In the genomic region with DNA sequence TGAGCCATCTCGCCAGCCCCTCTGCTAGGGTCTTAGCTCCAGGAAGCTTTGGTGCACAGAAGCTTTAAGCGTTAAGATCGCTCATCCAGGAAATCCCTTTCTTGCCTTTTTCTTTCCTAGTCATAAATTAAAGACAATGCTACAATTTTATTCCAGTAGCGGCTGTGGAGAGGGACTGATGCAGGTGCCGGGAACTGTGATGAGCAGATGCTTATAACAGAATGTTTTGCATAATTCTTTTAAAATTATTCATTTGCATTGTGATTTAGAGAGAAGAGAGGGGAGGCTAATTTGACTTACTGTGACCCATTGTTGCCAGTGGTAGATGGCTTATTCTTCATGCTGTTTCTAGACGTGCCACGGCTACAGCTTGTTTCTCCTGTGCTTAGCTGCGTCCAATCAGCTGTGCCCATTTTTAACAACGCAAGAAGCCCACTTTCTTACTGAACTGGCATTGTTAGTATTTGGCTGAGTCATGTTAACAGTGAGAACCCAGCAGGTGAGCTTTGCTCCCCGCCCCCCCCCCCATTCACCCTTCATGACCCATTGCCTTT, we compare ENCODE assay signal across 29 mouse cellular contexts. TPM values are rescaled to one million over a fixed set of nuclear protein-coding genes. Genes with fewer than 3 reads are reported as not detected.
DNase-seq lines count a peak whose midpoint lies in the region; ATAC-seq and TF ChIP-seq lines count a peak whose summit lies in the region.
"Had no signal": no experiment of that assay in that cellular context is flagged by ENCODE, and none has a peak within 500 bp of the region (broad histone marks: within the 10 kb centered on the region; RNA-seq: fewer than 3 reads in every experiment).

No protein-coding gene starts in this region.

- no peaks in the 10 kb centered on the region for H3K27me3 ChIP-seq in hindbrain, embryonic 11.5 days (ENCODE audit: control insufficient read depth, insufficient read depth, low read length)
- H3K27me3 ChIP-seq in hindbrain, postnatal 0 days (ENCODE audit: insufficient read depth, low read length) = no peaks in the 10 kb centered on the region
- H3K27me3 ChIP-seq in midbrain, embryonic 13.5 days = no peaks in the 10 kb centered on the region
- H3K27me3 ChIP-seq in midbrain, embryonic 10.5 days (ENCODE audit: low read depth, poor library complexity, severe bottlenecking) = no peaks in the 10 kb centered on the region
- no peaks in the 10 kb centered on the region for H3K27me3 ChIP-seq in forebrain, embryonic 14.5 days (replicated peaks; ENCODE audit: control insufficient read depth, insufficient read depth, low read length)
- H3K27me3 ChIP-seq in neural tube, embryonic 13.5 days = no peaks in the 10 kb centered on the region
- H3K27me3 ChIP-seq: embryonic facial prominence, embryonic 12.5 days; heart, embryonic 13.5 days; hindbrain, embryonic 15.5 days; kidney, embryonic 15.5 days; limb, embryonic 15.5 days; liver, embryonic 15.5 days; lung, embryonic 15.5 days had no signal

- H3K9me3 ChIP-seq in hindbrain, embryonic 11.5 days (ENCODE audit: control insufficient read depth, low read length) = no peaks in the 10 kb centered on the region
- H3K9me3 ChIP-seq in hindbrain, postnatal 0 days (ENCODE audit: low read length) = no peaks in the 10 kb centered on the region
- no peaks in the 10 kb centered on the region for H3K9me3 ChIP-seq in midbrain, embryonic 13.5 days
- H3K9me3 ChIP-seq in midbrain, embryonic 10.5 days (replicated peaks) = peaks cover 4% of the 10 kb centered on the region; the same call in 1 of the 2 replicates
- no peaks in the 10 kb centered on the region for H3K9me3 ChIP-seq in forebrain, embryonic 14.5 days (replicated peaks; ENCODE audit: control insufficient read depth, low read length)
- H3K9me3 ChIP-seq in neural tube, embryonic 13.5 days = no peaks in the 10 kb centered on the region
- H3K9me3 ChIP-seq: hindbrain, embryonic 15.5 days; limb, embryonic 15.5 days; liver, embryonic 15.5 days; lung, embryonic 15.5 days had no signal

- WGBS in hindbrain, embryonic 11.5 days = 70% methylated on average over 10 of the region's 10 CpGs
- WGBS in hindbrain, postnatal 0 days = 51% methylated on average over 10 of the region's 10 CpGs
- 42% methylated on average over 10 of the region's 10 CpGs for WGBS in midbrain, embryonic 13.5 days
- 76% methylated on average over 10 of the region's 10 CpGs for WGBS in midbrain, embryonic 10.5 days
- 59% methylated on average over 10 of the region's 10 CpGs for WGBS in forebrain, embryonic 14.5 days
- WGBS in neural tube, embryonic 13.5 days = 45% methylated on average over 10 of the region's 10 CpGs

- peak; percentile 66 for ATAC-seq in hindbrain, embryonic 11.5 days (ENCODE audit: low FRiP score)
- ATAC-seq in hindbrain, postnatal 0 days = no peak
- ATAC-seq in midbrain, embryonic 13.5 days = no peak
- peak; percentile 55; the same call in 1 of the 2 replicates for ATAC-seq in forebrain, embryonic 14.5 days
- no peak for ATAC-seq in neural tube, embryonic 13.5 days (ENCODE audit: low read depth)
- ATAC-seq: CD4-positive, CD25-positive, alpha-beta regulatory T cell, adult 4 months; intestine, postnatal 0 days had no signal

- H3K4me2 ChIP-seq in hindbrain, embryonic 11.5 days (replicated peaks; ENCODE audit: low read depth, low read length) = no peak overlapping the region
- no peak overlapping the region for H3K4me2 ChIP-seq in hindbrain, postnatal 0 days (ENCODE audit: low read depth, low read length)
- H3K4me2 ChIP-seq in midbrain, embryonic 13.5 days (replicated peaks) = no peak overlapping the region
- H3K4me2 ChIP-seq in forebrain, embryonic 14.5 days (ENCODE audit: low read length) = no peak overlapping the region
- H3K4me2 ChIP-seq in neural tube, embryonic 13.5 days = no peak overlapping the region
- H3K4me2 ChIP-seq: embryonic facial prominence, embryonic 12.5 days; heart, embryonic 13.5 days; hindbrain, embryonic 15.5 days; kidney, embryonic 15.5 days; limb, embryonic 15.5 days; liver, embryonic 15.5 days; lung, embryonic 15.5 days had no signal

- H3K4me3 ChIP-seq in hindbrain, embryonic 11.5 days (ENCODE audit: low read depth, low read length) = no peak overlapping the region
- H3K4me3 ChIP-seq in hindbrain, postnatal 0 days (ENCODE audit: low read length) = no peak overlapping the region
- no peak overlapping the region for H3K4me3 ChIP-seq in midbrain, embryonic 13.5 days (replicated peaks)
- no peak overlapping the region for H3K4me3 ChIP-seq in midbrain, embryonic 10.5 days
- no peak overlapping the region for H3K4me3 ChIP-seq in forebrain, embryonic 14.5 days (ENCODE audit: low read depth, low read length)
- no peak overlapping the region for H3K4me3 ChIP-seq in neural tube, embryonic 13.5 days
- H3K4me3 ChIP-seq: embryonic facial prominence, embryonic 12.5 days; heart, adult 2 months; heart, embryonic 13.5 days; hindbrain, embryonic 15.5 days; kidney, embryonic 15.5 days; limb, embryonic 15.5 days; liver, embryonic 15.5 days; lung, embryonic 15.5 days; myocyte had no signal

- H3K27ac ChIP-seq in hindbrain, embryonic 11.5 days (ENCODE audit: low read depth, low read length) = no peak overlapping the region
- no peak overlapping the region for H3K27ac ChIP-seq in hindbrain, postnatal 0 days
- peak overlapping the region; percentile 40 for H3K27ac ChIP-seq in midbrain, embryonic 13.5 days
- H3K27ac ChIP-seq in midbrain, embryonic 10.5 days (replicated peaks) = no peak overlapping the region
- H3K27ac ChIP-seq in forebrain, embryonic 14.5 days (ENCODE audit: low read depth, low read length) = peak overlapping the region; percentile 33; the same call in 1 of the 2 replicates
- H3K27ac ChIP-seq in neural tube, embryonic 13.5 days (replicated peaks) = peak overlapping the region; percentile 23; the same call in 1 of the 2 replicates
- H3K27ac ChIP-seq: embryonic facial prominence, embryonic 12.5 days; heart, adult 2 months; heart, embryonic 13.5 days; hindbrain, embryonic 15.5 days; kidney, embryonic 15.5 days; limb, embryonic 15.5 days; liver, embryonic 15.5 days; lung, embryonic 15.5 days had no signal

- peaks cover under 1% of the 10 kb centered on the region; the same call in 1 of the 2 replicates for H3K4me1 ChIP-seq in hindbrain, embryonic 11.5 days (replicated peaks; ENCODE audit: control insufficient read depth, insufficient read depth, low read length)
- H3K4me1 ChIP-seq in hindbrain, postnatal 0 days (ENCODE audit: insufficient read depth, low read length) = peaks cover 2% of the 10 kb centered on the region; the same call in 1 of the 2 replicates
- H3K4me1 ChIP-seq in midbrain, embryonic 13.5 days (replicated peaks) = peaks cover 18% of the 10 kb centered on the region
- H3K4me1 ChIP-seq in midbrain, embryonic 10.5 days = peaks cover 24% of the 10 kb centered on the region
- H3K4me1 ChIP-seq in forebrain, embryonic 14.5 days (ENCODE audit: control insufficient read depth, insufficient read depth, low read length) = no peaks in the 10 kb centered on the region
- H3K4me1 ChIP-seq in neural tube, embryonic 13.5 days (replicated peaks) = peaks cover 22% of the 10 kb centered on the region

- TF ChIP-seq CTCF in hindbrain, postnatal 0 days (IDR thresholded peaks at IDR 0.05; ENCODE audit: low read depth) = no peak

- H3K9ac ChIP-seq in hindbrain, embryonic 11.5 days (ENCODE audit: low read depth, low read length) = no peak overlapping the region
- no peak overlapping the region for H3K9ac ChIP-seq in hindbrain, postnatal 0 days (replicated peaks; ENCODE audit: low read length)
- no peak overlapping the region for H3K9ac ChIP-seq in midbrain, embryonic 13.5 days (replicated peaks)
- H3K9ac ChIP-seq in forebrain, embryonic 14.5 days (ENCODE audit: low read length) = no peak overlapping the region
- no peak overlapping the region for H3K9ac ChIP-seq in neural tube, embryonic 13.5 days
- H3K9ac ChIP-seq: embryonic facial prominence, embryonic 12.5 days; heart, embryonic 13.5 days; hindbrain, embryonic 15.5 days; kidney, embryonic 15.5 days; limb, embryonic 15.5 days; liver, embryonic 15.5 days; lung, embryonic 15.5 days had no signal

- no peak for DNase-seq in hindbrain, embryonic 11.5 days (ENCODE audit: low spot score)
- no peak for DNase-seq in hindbrain, postnatal 0 days (ENCODE audit: low spot score)
- no peak for DNase-seq in midbrain, embryonic 10.5 days (ENCODE audit: low spot score)
- peak; percentile 43 for DNase-seq in forebrain, embryonic 14.5 days (ENCODE audit: low spot score)
- no peak for DNase-seq in retina, embryonic 14.5 days (ENCODE audit: low spot score)
- DNase-seq: adrenal gland, adult 2 months; cerebellum, adult 11-12 months; cerebellum, postnatal 10 days; gastrocnemius, postnatal 36 days; heart, adult 2 months; heart, postnatal 14 days; kidney, postnatal 4 days; left cerebral cortex, postnatal 4 days; lung, postnatal 36 days; retina, postnatal 1 day; right cerebral cortex, postnatal 25 days; spleen, adult 18-20 months had no signal

- H3K36me3 ChIP-seq in hindbrain, embryonic 11.5 days (ENCODE audit: control insufficient read depth, insufficient read depth, low read length) = peaks cover 5% of the 10 kb centered on the region; the same call in 1 of the 2 replicates
- peaks cover 4% of the 10 kb centered on the region; the same call in 1 of the 2 replicates for H3K36me3 ChIP-seq in hindbrain, postnatal 0 days (ENCODE audit: insufficient read depth, low read length)
- peaks cover 30% of the 10 kb centered on the region for H3K36me3 ChIP-seq in midbrain, embryonic 13.5 days
- H3K36me3 ChIP-seq in midbrain, embryonic 10.5 days = peaks cover 68% of the 10 kb centered on the region
- H3K36me3 ChIP-seq in forebrain, embryonic 14.5 days (ENCODE audit: control insufficient read depth, insufficient read depth, low read length) = peaks cover 19% of the 10 kb centered on the region
- H3K36me3 ChIP-seq in neural tube, embryonic 13.5 days = peaks cover 42% of the 10 kb centered on the region

RNA-seq across cellular contexts. Expression of gene Ccdc6, which starts 47.2 kb away (rescaled TPM):
- 23.0 and 27.8 TPM in 2 replicates for polyA plus RNA-seq in hindbrain, embryonic 11.5 days (2014; fragmentation: Nextera tagmentation; extraction: Ambion mirVana)
- 28.0 and 29.7 TPM in 2 replicates for total RNA-seq in hindbrain, postnatal 0 days (2014; rRNA removed)
- polyA plus RNA-seq in hindbrain, postnatal 0 days (2015; fragmentation: Nextera tagmentation; extraction: Ambion mirVana) = 22.6 and 22.9 TPM in 2 replicates
- polyA plus RNA-seq in midbrain, embryonic 13.5 days (2015; fragmentation: Nextera tagmentation; extraction: Ambion mirVana) = 21.1 and 21.7 TPM in 2 replicates
- 19.8 and 21.3 TPM in 2 replicates for polyA plus RNA-seq in midbrain, embryonic 10.5 days (2016; fragmentation: Nextera tagmentation; extraction: Ambion mirVana)
- 22.8 and 25.8 TPM in 2 replicates for polyA plus RNA-seq in forebrain, embryonic 14.5 days (2014; fragmentation: Nextera tagmentation; extraction: Ambion mirVana)
- polyA plus RNA-seq in neural tube, embryonic 13.5 days (2015; fragmentation: Nextera tagmentation; extraction: Ambion mirVana) = 20.6 and 22.3 TPM in 2 replicates

Comparison
In these comparisons a context has a peak if more than half of its experiments do, and no peak if none do; other contexts are left out.
1. ATAC-seq: peak in hindbrain, embryonic 11.5 days (single experiment) and forebrain, embryonic 14.5 days (single experiment); none in hindbrain, postnatal 0 days (single experiment), midbrain, embryonic 13.5 days (single experiment) and neural tube, embryonic 13.5 days (single experiment).
2. H3K27ac ChIP-seq: peak in midbrain, embryonic 13.5 days (single experiment), forebrain, embryonic 14.5 days (single experiment) and neural tube, embryonic 13.5 days (single experiment); none in hindbrain, embryonic 11.5 days (single experiment), hindbrain, postnatal 0 days (single experiment) and midbrain, embryonic 10.5 days (single experiment).